Mouse (Mus musculus) yolk sac, embryonic 10.5 days (tissue): ENCODE measurements around the gene Foxl1.
"Not testable (repeated sequence)": the region's sequence is repeated elsewhere in the genome, so short reads cannot be mapped to it uniquely, and the experiment has no call there.

ENCODE experiments used
- DNase-seq: peaks from one replicate; pipeline ENCODE4 v3.0.0-alpha.2; 2017; ENCODE audit warnings: low spot score

Gene Foxl1

DNA sequence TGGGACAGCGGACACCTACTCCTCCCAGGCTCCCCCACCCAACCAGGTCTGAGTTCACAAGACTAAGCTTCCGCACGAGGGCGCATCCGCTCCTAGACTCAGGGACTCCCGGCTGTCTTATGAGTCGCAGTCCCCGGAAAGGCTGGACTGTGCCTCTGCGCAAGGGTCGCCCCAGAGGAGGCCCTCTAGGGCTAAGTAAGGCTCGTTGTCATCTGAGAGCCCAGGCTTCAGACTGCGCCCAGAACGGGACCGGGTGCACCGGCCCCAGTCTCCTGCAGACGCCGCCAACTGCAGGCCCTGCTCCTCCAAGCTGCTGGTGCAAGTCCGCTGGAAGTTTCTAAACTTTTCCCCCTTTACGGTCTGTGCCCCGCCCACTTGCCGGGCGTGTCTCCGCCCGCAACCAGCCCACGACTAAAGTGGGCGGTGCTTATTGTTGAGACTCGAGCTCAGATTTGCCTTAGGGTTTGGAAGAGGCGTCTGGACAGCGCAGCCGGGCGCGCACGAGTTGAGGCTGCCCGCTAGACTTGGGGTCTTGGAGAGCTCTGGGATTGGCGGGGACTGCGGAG lies 2.3 kb upstream of the Foxl1 start:
- DNase-seq, result peak; percentile 86

DNA sequence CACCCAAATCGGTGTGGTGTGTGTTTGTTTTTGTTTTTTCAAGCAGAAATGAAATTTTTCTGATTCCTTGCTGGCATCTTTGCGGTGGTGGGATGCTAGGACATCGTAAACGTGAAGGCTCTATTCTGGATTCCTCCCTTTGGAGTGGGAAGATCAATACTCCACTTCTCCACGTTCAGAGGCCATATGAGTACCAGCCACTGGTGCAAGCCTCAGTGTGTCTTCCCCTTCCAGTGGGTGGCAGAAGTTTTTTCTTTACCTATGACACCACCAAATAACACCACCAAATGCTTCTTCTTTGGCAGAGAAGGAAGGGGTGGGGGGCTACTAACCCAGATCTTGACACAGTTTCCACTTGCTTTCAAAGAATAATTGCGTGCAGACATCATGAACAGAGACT lies 1.5 kb upstream of the Foxl1 start:
- no peak for DNase-seq

DNA sequence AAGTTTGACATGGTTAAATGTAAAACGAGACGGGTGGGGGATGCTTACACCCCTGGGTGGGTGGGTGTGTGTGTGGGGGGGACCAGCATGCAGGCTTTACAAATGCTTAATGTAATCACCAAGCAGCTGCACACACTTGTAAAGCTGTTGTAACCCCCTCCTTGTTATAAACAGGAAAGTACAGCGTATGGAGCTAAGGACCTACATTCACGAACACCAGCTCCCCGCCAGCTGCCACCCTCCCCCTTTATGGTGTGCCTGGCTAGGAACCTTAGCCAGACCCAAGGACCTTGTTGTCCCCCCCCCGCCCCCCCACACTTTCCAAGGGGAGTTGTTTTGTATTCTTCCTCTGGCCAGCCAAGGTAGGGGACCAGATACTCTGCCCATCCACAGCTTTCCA lies 1.0 kb upstream of the Foxl1 start:
- no peak for DNase-seq

DNA sequence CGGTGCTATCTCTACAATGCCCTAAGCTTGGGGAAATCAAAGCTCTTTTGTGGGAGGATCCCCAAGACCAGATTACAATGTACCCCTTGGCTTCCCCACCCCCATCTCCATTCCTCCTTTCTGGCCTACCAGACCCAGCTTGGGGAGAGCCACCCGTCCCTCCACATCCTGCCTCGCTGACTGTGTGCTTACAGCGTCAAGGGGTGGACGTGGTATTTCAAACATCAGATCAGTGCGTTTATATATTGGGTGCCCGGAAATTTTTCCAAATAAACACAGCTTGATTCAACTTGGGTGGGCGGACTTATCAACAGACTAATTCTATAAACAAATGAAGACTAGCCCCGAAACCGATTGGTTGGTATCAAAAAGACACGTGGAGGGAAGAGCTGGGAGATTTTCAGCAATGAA lies 444 bp upstream of the Foxl1 start:
- DNase-seq, result no peak

DNA sequence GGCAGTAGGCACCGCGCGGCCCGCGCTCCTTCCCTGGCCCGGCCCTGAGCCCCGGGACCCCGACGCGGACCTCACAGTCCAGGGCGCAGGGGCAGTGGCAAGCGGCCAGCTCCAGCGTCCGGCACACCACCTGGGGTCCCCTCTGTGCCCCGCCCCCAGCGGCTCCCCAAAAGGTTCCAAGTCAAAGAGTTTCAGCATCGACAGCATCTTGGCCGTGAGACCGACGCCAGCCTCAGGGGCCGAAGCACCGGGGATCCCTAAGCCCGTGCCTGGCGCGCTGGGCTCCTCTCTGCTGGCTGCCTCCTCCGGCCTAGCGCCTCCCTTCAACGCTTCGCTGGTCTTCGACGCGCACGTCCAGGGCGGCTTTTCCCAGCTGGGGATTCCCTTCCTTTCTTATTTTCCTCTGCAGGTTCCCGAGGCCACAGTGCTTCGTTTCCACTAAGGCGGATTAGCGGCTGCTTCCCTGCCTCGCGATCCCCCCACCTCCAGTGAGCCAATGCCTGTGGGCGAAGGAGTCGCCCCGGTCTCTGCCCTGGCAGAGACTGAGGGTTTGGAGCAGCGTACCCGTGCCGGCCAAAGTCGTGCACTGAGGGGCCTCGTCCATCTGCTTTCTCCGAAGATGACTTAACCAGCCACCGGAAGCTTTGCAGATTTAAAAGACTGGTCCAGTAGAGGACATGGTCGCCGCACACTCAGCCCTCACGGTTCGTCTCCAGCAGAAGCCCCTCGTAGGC lies 958 bp downstream of the Foxl1 start:
- no peak for DNase-seq

DNA sequence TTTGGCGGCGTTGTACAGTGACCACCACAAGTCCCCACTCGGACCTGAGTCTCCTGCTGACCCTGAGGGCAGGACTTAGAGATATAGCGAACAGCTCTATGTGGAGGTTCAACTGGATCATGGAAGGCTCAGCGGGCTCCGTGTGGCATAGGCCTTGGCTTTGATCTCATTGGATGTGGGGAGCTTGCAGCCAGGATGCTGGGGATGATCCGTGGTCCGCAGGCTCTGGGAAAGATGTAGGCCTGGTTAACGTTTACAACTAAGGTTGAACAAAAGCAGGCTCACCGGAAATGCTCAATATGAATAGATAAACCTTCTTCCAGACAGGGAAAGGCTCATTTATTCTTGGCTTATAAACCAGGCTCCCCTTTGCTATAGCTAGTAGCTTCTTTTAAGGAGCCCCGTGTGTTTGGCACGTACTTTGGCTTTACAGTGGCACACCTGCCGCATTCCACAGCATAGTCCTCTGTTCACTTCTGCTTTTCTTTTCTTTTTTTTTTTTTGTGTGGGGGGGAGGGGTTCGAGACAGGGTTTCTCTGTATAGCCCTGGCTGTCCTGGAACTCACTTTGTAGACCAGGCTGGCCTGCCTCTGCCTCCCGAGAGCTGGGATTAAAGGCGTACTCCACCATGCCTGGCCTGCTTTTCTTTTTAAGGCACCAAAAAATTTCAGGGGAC lies 1.7 kb downstream of the Foxl1 start:
- DNase-seq, result no peak

DNA sequence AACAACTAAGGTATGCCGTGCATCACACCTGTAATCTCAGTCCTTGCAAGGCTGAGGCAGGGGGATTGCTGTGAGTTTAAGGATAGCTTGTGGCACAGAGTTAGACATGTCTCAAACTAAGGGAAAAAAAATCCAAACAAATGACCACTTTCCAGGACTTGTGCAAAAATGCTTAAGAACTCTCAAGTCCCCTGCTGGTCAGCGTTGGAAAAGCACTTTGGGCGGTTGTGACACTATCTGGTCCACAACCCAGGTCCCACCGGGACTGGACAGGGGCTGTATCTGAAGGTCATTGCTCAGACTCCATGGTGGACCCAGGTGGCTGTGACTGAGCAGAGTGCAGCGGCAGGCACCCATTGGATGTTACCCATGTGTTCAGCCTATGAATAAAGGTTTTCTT lies 2.8 kb downstream of the Foxl1 start:
- DNase-seq, result no peak

DNA sequence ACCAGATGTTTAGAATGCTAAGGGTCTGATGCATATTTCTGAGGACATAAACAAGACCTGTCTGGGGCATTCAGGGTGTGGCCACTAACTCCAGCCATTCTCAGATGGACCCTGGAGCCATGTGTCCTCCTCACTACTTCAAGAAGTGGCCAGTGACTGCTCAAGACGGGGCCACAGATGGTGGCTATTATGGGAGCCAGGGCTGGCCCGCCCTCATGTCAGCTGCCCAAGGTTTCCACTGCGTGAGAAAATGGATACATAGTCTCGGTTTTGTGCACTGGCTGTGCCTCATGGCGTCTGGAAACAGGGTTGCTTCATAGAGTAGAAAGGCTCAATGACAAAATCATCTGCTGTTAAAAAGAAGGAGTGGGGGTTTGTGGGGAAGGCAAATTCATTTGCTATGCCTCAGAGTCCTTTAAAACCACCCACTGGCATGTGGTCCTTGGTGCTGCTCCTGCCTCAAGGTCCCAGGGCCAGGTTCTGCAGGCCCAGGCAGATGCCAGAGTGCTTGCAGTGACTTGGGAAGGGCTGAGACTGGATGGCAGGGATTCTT lies 5.3 kb downstream of the Foxl1 start:
- no peak for DNase-seq

DNA sequence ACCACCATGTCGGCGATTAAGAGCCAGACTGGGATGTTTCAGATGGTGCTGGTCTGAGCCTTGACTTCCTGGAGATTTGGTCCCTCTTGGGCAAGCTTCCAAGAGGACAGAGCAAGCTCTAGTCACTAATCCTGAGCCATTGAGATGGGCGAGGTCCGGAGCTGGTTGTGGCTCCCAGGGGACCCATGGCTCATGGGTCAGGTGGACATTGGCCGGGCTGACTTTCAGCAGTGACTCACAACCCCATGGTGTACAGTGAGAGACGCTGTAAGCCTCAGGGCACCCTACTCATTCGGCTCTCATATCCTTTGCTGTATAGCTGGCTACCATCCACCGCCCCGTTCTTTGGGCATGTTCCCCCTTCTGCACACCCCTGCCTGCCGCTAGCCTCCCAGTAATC lies 6.4 kb downstream of the Foxl1 start:
- DNase-seq, result no peak

DNA sequence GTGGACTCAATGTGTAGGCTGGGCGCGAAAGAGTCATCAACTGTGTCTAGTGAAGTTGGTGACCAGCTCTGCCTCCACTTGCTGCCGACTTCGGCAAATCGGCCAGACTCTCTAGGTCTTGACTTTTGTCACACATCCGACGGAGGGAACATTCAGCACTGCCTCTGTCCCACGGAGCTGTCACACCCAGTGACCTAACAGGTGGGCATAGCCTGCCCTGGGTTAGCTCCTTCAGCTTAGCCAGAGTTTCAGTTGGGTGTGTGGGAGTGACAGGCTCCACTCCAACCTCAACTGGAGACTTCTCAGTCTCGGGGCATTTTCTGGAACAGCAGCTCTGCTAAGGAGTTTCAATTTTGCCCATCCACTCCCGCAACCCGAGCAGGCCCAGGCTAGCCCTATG lies 6.8 kb downstream of the Foxl1 start:
- DNase-seq, result no peak

DNA sequence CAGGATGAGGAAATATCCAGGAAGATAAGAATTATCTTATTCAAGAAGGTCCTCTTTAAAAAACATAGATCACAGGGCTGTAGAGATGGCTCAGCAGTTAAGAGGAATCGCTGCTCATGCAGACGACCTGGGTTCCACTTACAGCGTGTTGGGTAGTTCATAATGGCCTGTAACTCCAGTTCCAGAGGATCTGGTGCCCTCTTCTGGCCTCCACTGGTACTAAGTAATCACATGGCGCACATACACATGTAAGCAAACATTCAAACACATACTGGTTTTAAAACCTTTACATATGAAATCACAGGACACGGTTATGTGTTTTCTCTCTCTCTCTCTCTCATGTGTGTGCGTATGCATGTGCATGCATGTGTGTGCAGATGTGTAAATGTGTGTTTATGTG lies 9.1 kb downstream of the Foxl1 start:
- DNase-seq, result no peak

DNA sequence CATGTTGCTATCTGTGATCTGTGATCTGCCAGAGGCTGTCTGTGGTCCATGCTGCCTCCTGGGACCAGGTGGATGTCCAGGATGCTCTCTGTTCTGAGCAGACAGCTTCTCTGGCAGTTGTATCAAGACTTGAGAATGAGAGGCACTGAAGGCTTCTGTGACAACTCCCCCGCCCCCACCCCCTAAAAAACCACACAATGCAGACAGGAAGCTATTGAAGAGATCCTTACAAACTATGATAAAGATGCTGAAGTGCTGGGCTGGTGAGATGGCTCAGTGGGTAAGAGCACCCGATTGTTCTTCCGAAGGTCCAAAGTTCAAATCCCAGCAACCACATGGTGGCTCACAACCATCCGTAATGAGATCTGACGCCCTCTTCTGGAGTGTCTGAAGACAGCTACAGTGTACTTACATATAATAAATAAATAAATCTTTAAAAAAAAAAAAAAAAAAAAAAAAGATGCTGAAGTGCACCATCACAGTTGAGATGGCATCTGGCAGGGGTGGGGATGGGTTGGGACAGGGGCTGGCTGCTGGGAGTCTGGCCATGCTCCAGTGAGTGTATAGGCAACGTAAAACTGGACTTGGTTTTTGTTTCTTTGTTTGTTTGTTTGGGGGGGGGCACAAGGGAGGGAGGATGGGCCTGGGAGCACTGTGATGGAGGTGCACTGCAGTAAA lies 17.9 kb downstream of the Foxl1 start:
- not testable (repeated sequence) for DNase-seq

DNA sequence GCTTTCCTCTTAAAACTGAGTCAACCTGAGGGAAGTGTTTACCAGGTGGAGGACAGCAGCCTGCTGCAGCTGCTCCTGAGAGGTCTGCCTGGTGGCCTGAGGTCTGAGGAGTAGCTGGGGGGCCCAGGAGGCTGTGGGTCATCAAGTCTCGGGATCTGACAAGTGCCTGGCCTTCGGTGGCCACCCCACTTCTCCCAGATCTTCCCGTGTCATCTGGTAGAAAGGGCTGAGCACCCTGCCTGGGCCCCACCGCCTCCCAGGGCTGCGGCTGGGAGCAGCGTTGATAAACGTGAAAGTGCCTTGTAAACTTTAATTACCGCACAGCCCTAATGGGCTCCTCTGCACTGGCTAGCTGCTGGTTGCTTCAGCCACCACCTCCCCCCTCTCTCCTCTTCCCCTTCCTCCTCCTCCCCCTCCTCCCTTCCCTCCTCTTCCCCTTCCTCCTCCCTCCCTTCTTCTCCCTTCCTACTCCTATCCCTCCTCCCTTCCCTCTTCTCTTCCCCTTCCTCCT lies 20.9 kb downstream of the Foxl1 start:
- no peak for DNase-seq

DNA sequence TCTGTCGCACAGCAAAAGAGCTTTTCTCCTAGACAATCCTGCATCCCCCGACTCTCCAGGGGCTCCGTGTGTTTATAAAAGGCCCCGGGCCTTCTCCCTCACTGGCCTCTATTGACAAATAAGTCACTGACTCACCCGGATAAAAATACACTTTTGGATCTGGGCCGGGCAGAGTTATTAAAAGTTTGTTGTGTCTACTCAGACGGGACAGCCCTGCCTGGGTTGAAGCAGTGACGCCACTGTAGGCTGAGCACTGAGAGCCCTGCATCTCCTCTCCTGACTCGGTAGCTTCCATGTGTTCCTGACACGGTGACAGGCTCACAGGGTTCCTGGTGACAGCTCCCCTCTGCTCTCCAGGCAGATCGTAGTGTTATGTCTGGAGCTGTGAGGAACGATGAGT lies 24.7 kb downstream of the Foxl1 start:
- no peak for DNase-seq

DNA sequence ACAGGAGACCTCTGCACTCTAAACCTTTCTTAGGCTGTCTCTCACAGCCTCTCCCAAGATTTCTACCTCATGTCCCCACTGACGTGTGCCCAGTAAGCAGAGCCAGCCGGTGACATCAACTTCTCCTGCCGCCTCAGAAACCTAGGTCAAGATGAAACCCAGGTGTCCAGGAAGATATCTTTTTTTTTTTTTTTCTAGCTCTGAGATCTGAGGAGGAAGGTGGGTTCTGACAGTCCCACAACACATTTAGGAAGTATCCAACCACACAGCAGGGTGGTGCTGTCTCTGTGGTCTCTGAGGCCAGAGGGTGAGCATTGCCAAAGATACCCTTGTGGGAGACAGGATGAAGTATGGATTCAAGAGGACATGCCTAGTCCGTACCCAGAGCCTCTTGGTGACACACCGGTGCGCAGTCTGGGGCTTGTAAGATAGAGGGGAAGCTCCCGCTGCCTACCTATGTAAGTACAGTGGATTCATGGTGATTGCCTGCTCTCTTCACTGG lies 29.3 kb downstream of the Foxl1 start:
- no peak for DNase-seq

DNA sequence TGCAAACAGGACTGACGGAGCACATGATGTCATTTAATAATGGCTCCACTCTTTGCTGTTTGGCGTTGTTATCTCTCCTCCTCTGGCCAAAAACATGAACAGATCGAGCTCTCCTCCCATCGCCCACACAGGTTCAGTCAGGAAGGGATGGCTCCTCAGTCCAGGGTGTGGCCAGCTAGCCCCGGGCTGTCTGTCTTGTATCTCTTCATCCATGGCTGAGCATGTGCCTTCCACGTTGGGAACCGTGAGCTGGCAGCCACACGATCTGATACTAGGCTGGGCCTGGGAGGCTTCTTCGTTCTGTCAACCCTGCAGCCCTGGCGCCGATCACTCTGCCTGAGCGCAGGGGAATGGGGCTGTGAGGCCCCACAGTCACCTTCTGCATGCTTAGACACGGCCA lies 31.1 kb downstream of the Foxl1 start:
- DNase-seq, result no peak

DNA sequence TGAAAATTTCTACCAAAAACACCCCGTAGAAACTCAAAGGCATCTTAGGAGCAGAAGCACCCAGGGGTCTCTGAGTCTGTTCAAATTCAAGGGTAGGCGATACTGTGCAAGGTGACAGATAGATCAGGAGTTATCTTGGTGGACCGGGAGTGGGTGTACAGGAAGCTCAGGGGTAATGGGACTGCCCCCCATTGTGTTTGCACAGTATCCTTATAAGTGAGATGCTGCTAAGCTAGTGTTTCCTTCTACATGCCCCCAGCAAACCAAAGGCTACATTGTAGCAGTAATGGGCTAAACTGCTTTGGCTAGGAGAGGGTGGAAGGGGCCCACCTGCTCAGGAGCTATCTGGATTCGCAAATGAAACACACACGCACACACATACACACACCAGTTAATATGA lies 33.7 kb downstream of the Foxl1 start:
- DNase-seq, result no peak

DNA sequence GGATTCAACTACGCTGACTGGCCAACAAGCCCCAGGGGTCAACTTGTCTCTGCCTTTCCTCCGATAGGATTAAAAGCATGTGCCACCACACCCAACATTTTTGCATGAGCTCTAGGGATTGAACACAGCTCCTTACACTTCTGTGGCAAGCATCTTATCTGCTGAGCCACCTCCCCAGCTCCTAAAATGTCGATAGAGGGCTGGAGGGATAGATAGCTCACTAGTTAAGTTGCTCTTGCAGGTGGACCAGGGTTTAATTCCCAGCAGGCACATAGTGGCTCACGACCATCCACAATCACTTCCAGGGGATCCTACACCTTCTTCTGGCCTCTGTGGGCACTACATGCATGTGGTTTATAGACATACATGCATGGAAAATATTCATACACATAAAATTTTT lies 34.7 kb downstream of the Foxl1 start:
- DNase-seq, result no peak

DNA sequence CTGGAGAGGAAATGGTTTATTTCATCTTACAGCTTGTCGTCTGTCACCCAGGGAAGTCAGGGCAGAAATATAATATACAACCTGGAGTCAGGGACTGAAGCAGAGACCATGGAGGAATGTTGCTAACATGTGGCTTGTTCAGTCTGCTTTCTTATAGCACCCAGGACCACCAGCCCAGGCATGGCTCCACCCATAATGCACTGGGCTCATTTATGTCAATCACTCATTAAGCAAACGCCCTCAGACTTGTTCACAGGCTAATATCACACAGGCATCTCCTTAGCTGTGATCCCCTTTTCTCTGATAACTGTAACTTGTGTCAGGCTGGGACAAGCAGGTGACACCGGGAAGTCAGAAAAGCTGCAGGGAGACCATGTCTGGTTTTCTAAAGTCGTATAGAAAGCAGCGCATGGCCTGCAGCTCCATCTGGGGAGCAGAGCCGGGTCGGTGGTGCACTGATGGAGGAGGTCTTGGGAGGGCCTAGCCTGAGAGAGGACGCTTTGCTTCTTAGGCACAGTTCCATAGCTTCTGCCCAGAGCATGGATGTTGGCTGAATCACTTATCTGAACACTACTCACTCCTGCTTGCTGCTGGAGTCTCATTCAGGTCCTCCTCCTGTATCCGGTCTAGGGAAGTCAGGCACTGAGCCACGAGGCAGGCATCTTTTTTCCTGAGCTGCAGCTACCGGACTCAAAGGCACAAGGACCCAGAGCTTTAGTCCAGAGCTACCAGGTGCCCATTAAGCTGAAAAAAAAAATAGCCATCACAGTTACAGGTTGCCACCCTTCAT lies 35.4 kb downstream of the Foxl1 start:
- DNase-seq, result no peak

DNA sequence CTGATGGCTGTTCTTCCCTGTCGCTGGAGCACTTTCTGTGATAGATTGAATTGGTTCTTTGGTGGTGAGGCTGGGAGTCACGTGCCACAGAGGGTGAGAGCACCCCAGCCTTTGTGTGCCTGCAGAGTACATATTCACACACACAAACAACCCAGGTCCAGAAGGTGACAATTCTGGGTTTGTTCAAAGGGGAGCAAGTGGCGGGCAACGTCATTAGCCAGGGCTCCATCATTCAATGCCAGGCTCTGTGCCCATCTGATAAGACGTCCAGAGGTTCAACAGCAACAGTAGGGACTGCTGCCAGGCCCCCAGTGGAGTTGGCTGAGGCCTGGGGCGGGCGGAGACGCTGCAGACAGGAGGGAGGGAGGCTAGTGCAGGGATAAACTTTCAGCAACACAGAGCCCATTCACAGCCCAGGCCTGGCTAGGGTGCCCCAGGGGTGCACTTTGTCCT lies 36.3 kb downstream of the Foxl1 start:
- DNase-seq, result no peak

DNA sequence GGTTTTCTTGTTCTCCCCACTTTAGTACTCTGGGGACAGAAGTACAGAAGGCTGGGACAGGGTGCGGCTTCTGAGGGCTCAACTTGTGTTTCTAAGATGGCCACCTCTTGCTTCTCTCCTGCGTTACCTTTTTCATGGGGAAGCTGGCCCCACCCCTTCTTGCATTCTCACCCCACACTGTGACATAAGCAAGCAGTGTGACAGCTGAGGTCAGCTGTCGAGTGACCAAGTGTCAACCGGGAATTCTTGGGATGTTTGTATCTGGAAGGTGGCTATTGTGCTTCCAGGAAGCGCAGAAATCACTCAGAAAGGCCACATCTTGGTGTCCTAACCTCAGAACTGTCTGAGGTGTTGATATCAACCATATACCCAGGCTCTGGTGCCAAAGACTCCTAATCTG lies 40.3 kb downstream of the Foxl1 start:
- no peak for DNase-seq
